Mouse (Mus musculus) ES-E14 (cell line): ENCODE measurements around the gene Syt8. TPM values are rescaled to one million over a fixed set of nuclear protein-coding genes. Genes with fewer than 3 reads are reported as not detected.
"Not testable (repeated sequence)": the region's sequence is repeated elsewhere in the genome, so short reads cannot be mapped to it uniquely, and the experiment has no call there.

Source experiments
- DNase-seq: peaks from one replicate; pipeline ENCODE4 v3.0.0-alpha.2; 2013; ENCODE audit warnings: low read depth, low spot score
- H3K27ac ChIP-seq: 2 replicates; pipeline ENCODE4 v1.5.1; 2012; ENCODE audit warnings: low read depth, mild to moderate bottlenecking, low read length, moderate library complexity, mixed read lengths; ENCODE audit not compliant: poor library complexity, insufficient read depth, severe bottlenecking
- H3K36me3 ChIP-seq: 2 replicates; pipeline ENCODE4 v1.6.1; 2012; ENCODE audit warnings: mild to moderate bottlenecking, low read length, moderate library complexity, mixed read lengths; ENCODE audit not compliant: control insufficient read depth, poor library complexity, insufficient read depth, severe bottlenecking
- H3K4me1 ChIP-seq, 2 experiments: fragments of 150-350 bp in 1 of 2; sonication (generic) in 1 of 2; 2 replicates each; pipeline ENCODE4 v1.6.1; 2012; ENCODE audit warnings: low read length in 2 of 2, mild to moderate bottlenecking in 1 of 2, mixed read lengths in 1 of 2; ENCODE audit not compliant: control insufficient read depth in 2 of 2, insufficient read depth in 2 of 2, poor library complexity in 1 of 2
- H3K4me3 ChIP-seq, 2 experiments: fragments of 150-350 bp in 1 of 2; sonication (generic) in 1 of 2; 2 replicates each; pipeline ENCODE4 v1.5.1; 2012; ENCODE audit warnings: low read length in 2 of 2, low read depth in 1 of 2, mild to moderate bottlenecking in 1 of 2, mixed read lengths in 1 of 2; ENCODE audit not compliant: insufficient read depth in 1 of 2, poor library complexity in 1 of 2, severe bottlenecking in 1 of 2
- H3K9ac ChIP-seq: 2 replicates; pipeline ENCODE4 v1.6.1; 2012; ENCODE audit warnings: low read depth, mild to moderate bottlenecking, low read length, mixed read lengths; ENCODE audit not compliant: poor library complexity, insufficient read depth, severe bottlenecking
- H3K9me3 ChIP-seq: fragments of 150-350 bp; sonication (generic); 2 replicates; pipeline ENCODE4 v1.6.1; 2012; ENCODE audit warnings: low read depth, mild to moderate bottlenecking, low read length; ENCODE audit not compliant: control insufficient read depth, insufficient read depth
- CHD2 ChIP-seq: IDR thresholded peaks from 2 replicates; pipeline ENCODE4 v1.6.1; 2014; ENCODE audit warnings: mild to moderate bottlenecking, low read depth, low read length, inconsistent platforms
- HCFC1 ChIP-seq: IDR thresholded peaks from 2 replicates; pipeline ENCODE4 v1.6.1; 2012; ENCODE audit warnings: low read length, inconsistent platforms, borderline replicate concordance; ENCODE audit not compliant: insufficient read depth
- MAFK ChIP-seq: IDR thresholded peaks from 2 replicates; pipeline ENCODE4 v1.6.1; 2014; ENCODE audit warnings: mild to moderate bottlenecking, low read depth, low read length, inconsistent platforms; ENCODE audit not compliant: insufficient read depth
- ZC3H11A ChIP-seq: IDR thresholded peaks from 2 replicates; pipeline ENCODE4 v1.6.1; 2012; ENCODE audit warnings: low read depth, mild to moderate bottlenecking, inconsistent platforms, low read length, borderline replicate concordance
- ZNF384 ChIP-seq: IDR thresholded peaks from 2 replicates; pipeline ENCODE4 v1.6.1; 2012; ENCODE audit warnings: low read depth, low read length, inconsistent platforms
- in situ Hi-C, 2 experiments: fragments of 600-800 bp; cut with MboI; formaldehyde crosslinking; loops; one replicate each; pipeline ENCODE4 v1.15.1; 2025; ENCODE audit warnings: low sequenced_read_pairs in 2 of 2, inconsistent platforms in 1 of 2; ENCODE audit not compliant: unreplicated experiment in 2 of 2
- total RNA-seq: library from RNA; depleted of rRNA; stranded (reverse); fragments of 300-350 nt; gene quantifications from 2 replicates; pipeline ENCODE4 v1.2.3, GENCODE M21; 2012

Gene Syt8
- total RNA-seq, 1 experiment: 0.94 TPM

- Histone ChIP-seq H3K4me1 (peaks cover 0 to 15% of the 10 kb centered on the region in 2 experiments; a peak in 3 of 4 replicates), H3K27ac (no peak overlapping the region), H3K36me3 (no peaks in the 10 kb centered on the region), H3K4me3 (no peak overlapping the region), H3K9ac (no peak overlapping the region), H3K9me3 (no peaks in the 10 kb centered on the region)
- in situ Hi-C loops: no loop called here
- TF ChIP-seq CHD2 (no peak), MAFK (no peak), ZNF384 (no peak), HCFC1 (no peak), ZC3H11A (no peak)
- DNase-seq: no peak
Observed at GRCm38 (mm10) chr7:142398052-142398451, 36.6 kb upstream of the Syt8 start.

- in situ Hi-C loops: no loop called here
- Histone ChIP-seq H3K9ac (no peak overlapping the region), H3K4me1 (peaks cover 0 to 10% of the 10 kb centered on the region in 2 experiments; a peak in 1 of 4 replicates), H3K4me3 (no peak overlapping the region), H3K36me3 (no peaks in the 10 kb centered on the region), H3K27ac (no peak overlapping the region), H3K9me3 (no peaks in the 10 kb centered on the region)
- no peak for DNase-seq
- TF ChIP-seq ZC3H11A (no peak), CHD2 (no peak), MAFK (no peak), HCFC1 (no peak), ZNF384 (no peak)
Observed at GRCm38 (mm10) chr7:142399250-142399649, 35.4 kb upstream of the Syt8 start.

DNA sequence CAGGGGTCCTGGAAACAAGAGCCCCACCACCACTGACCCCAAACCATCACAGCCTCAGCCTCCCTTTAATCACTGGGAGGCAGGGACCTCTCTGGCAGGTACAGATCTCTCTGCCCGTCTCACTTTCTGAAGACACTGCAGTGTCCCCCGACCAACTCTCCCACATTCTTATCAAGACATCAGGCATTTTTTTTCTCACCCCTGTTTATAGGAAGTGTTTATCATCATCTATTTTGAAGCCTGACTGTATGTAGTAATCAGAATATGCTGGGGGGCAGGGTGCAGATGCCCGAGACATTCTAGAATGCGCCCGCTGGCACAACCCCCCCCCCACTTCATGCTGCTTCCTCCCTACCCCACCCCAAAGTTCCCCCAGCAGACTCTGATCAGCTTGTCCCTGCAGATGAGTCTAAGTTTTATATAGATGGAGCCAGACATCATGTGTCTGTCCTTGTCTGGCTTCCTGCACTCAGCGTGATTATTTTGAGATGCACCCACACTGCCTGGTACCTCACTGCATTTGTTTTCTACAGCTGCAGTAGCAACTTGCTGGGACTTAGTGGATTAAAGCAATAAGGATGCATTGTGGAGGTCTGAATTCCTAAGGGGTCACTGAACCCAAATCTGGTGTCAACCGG is 34.4 kb upstream of the Syt8 start:
- no peak overlapping the region for H3K27ac ChIP-seq
- in situ Hi-C loops: no loop called here
- H3K9me3 ChIP-seq: no peaks in the 10 kb centered on the region
- H3K9ac ChIP-seq: no peak overlapping the region
- peaks cover 1 to 12% of the 10 kb centered on the region in 2 experiments; a peak in 1 of 4 replicates for H3K4me1 ChIP-seq
- no peak overlapping the region for H3K4me3 ChIP-seq
- no peak for DNase-seq
- TF ChIP-seq CHD2 (no peak), MAFK (no peak), ZC3H11A (no peak), HCFC1 (no peak), ZNF384 (no peak)
- H3K36me3 ChIP-seq: no peaks in the 10 kb centered on the region

- Histone ChIP-seq H3K9ac (no peak overlapping the region), H3K9me3 (no peaks in the 10 kb centered on the region), H3K4me3 (no peak overlapping the region), H3K4me1 (peaks cover 1 to 12% of the 10 kb centered on the region in 2 experiments; a peak in 1 of 4 replicates), H3K36me3 (no peaks in the 10 kb centered on the region), H3K27ac (no peak overlapping the region)
- no peak for TF ChIP-seq CHD2
- TF ChIP-seq MAFK: no peak
- no peak for DNase-seq
- in situ Hi-C loops: no loop called here
Observed at GRCm38 (mm10) chr7:142400750-142401142, 33.9 kb upstream of the Syt8 start.

DNA sequence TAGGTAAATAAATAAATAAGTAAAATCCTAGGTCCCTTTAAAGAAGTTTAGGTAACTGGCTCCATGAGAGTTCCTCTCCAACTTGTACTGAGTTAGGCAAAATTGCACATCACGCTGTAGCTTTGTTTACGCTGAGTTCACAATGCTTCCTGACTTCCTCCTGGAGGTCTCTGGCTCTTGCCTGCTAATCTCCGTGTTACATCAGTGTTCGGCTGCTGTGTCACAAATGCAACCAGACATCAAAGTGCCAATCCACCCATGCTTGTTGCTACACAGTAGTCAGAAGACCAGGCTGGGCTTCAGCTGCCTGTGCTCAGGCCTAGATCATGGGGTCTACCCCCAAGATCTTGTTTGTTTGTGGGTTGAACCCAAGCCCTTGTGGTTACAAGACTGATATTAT is 31.1 kb upstream of the Syt8 start:
- Histone ChIP-seq H3K9ac (no peak overlapping the region), H3K4me3 (no peak overlapping the region), H3K27ac (no peak overlapping the region), H3K4me1 (peaks cover 1 to 12% of the 10 kb centered on the region in 2 experiments; a peak in 1 of 4 replicates), H3K36me3 (no peaks in the 10 kb centered on the region), H3K9me3 (no peaks in the 10 kb centered on the region)
- no peak for DNase-seq
- in situ Hi-C loops: no loop called here
- no peak for TF ChIP-seq ZNF384
- TF ChIP-seq MAFK: no peak
- no peak for TF ChIP-seq ZC3H11A
- no peak for TF ChIP-seq CHD2
- no peak for TF ChIP-seq HCFC1

DNA sequence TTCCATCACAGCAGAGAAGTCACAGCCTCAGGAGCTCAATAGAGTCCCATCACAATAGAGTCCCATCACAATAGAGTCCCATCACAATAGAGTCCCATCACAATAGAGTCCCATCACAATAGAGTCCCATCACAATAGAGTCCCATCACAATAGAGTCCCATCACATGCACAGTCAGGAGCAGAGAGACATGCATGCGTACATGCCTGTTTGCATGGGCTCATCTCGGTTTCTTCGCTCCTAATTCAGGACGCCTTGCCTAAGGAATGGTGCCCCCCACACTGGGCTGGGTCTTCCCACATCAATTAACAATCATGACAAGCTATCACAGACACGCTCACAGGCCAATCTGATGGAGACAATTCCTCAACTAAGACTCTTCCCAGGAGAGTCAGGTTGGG is 29.5 kb upstream of the Syt8 start:
- H3K4me1 ChIP-seq: peaks cover 1 to 12% of the 10 kb centered on the region in 2 experiments; a peak in 1 of 4 replicates
- H3K4me3 ChIP-seq, H3K9me3 ChIP-seq, H3K27ac ChIP-seq, H3K36me3 ChIP-seq, DNase-seq, H3K9ac ChIP-seq, in situ Hi-C loops: not testable (repeated sequence)
